Mouse (Mus musculus) brain, embryonic 14.5 days (tissue): Measurements from ENCODE around the gene Wasf1. TPM values are rescaled to one million over a fixed set of nuclear protein-coding genes. Genes with fewer than 3 reads are reported as not detected.

ENCODE experiments used
- DNase-seq: peaks from one replicate; pipeline ENCODE4 v3.0.0-alpha.2; 2011; ENCODE audit warnings: low read depth
- CTCF ChIP-seq: fragments of 200-500 bp; IDR thresholded peaks from 2 replicates; pipeline ENCODE4 v1.5.1; 2012; ENCODE audit warnings: inconsistent platforms, mild to moderate bottlenecking, moderate library complexity, borderline replicate concordance; ENCODE audit not compliant: insufficient read depth, insufficient read length; ENCODE audit errors: extremely low read depth
- POLR2A ChIP-seq: fragments of 200-500 bp; IDR thresholded peaks from 2 replicates; pipeline ENCODE4 v1.6.1; 2012; ENCODE audit warnings: mild to moderate bottlenecking, inconsistent platforms, borderline replicate concordance; ENCODE audit not compliant: poor library complexity, insufficient read depth, insufficient read length, severe bottlenecking; ENCODE audit errors: extremely low read depth
- polyA plus RNA-seq: library from polyadenylated mRNA; depleted of rRNA; stranded (reverse); fragments of >200 nt; gene quantifications from 2 replicates; pipeline ENCODE4 v1.2.3, GENCODE M21; 2012

The Wasf1 gene
- polyA plus RNA-seq, 1 experiment, result 90.5 TPM

GRCm38 (mm10) chr10:40881236-40881635 lies 2.0 kb upstream of the Wasf1 start:
- no peak for TF ChIP-seq CTCF
- DNase-seq, result no peak

GRCm38 (mm10) chr10:40882333-40882732 lies 942 bp upstream of the Wasf1 start:
- DNase-seq, result no peak
- TF ChIP-seq POLR2A (no peak), CTCF (no peak)

GRCm38 (mm10) chr10:40883644-40884278 lies 486 bp downstream of the Wasf1 start:
- no peak for TF ChIP-seq CTCF
- peak; percentile 99 for TF ChIP-seq POLR2A
- DNase-seq, result no peak

- DNase-seq, result peak; percentile 90
- TF ChIP-seq CTCF (peak; percentile 48; the same call in 1 of the 2 replicates), POLR2A (no peak)
Observed at GRCm38 (mm10) chr10:40884279-40884806, 1.1 kb downstream of the Wasf1 start.

GRCm38 (mm10) chr10:40885432-40885831 lies 2.2 kb downstream of the Wasf1 start:
- peak; percentile 33 for DNase-seq
- TF ChIP-seq POLR2A, result no peak
- no peak for TF ChIP-seq CTCF

GRCm38 (mm10) chr10:40887316-40887715 lies 4.0 kb downstream of the Wasf1 start:
- DNase-seq, result no peak
- TF ChIP-seq POLR2A (no peak), CTCF (no peak)

GRCm38 (mm10) chr10:40889146-40889545 lies 5.9 kb downstream of the Wasf1 start:
- DNase-seq, result no peak
- no peak for TF ChIP-seq CTCF
- no peak for TF ChIP-seq POLR2A

GRCm38 (mm10) chr10:40895765-40896164 lies 12.5 kb downstream of the Wasf1 start:
- no peak for DNase-seq
- no peak for TF ChIP-seq CTCF
- TF ChIP-seq POLR2A, result no peak

- peak; percentile 27 for DNase-seq
- no peak for TF ChIP-seq POLR2A
- no peak for TF ChIP-seq CTCF
Observed at GRCm38 (mm10) chr10:40896656-40897055, 13.4 kb downstream of the Wasf1 start.

GRCm38 (mm10) chr10:40901786-40902185 lies 18.5 kb downstream of the Wasf1 start:
- TF ChIP-seq CTCF, result no peak
- TF ChIP-seq POLR2A, result no peak
- DNase-seq, result no peak

GRCm38 (mm10) chr10:40906131-40906530 lies 22.9 kb downstream of the Wasf1 start:
- TF ChIP-seq CTCF (no peak), POLR2A (no peak)
- DNase-seq, result no peak

GRCm38 (mm10) chr10:40906802-40907201 lies 23.5 kb downstream of the Wasf1 start:
- no peak for DNase-seq
- TF ChIP-seq CTCF (no peak), POLR2A (no peak)

GRCm38 (mm10) chr10:40908580-40908979 lies 25.3 kb downstream of the Wasf1 start:
- TF ChIP-seq CTCF (no peak), POLR2A (no peak)
- DNase-seq, result no peak

GRCm38 (mm10) chr10:40910811-40911210 lies 27.5 kb downstream of the Wasf1 start:
- no peak for DNase-seq
- TF ChIP-seq POLR2A, result no peak
- TF ChIP-seq CTCF, result no peak
